Mouse (Mus musculus) erythroid progenitor cell, adult 5-6 weeks (primary cell): ENCODE data around the gene Nfya. TPM values are rescaled to one million over a fixed set of nuclear protein-coding genes. Genes with fewer than 3 reads are reported as not detected.
"Not testable (repeated sequence)": the region's sequence is repeated elsewhere in the genome, so short reads cannot be mapped to it uniquely, and the experiment has no call there.

ENCODE experiments used
- ATAC-seq: replicated peaks from 2 replicates; pipeline ENCODE4 v1.8.0; 2016; ENCODE audit warnings: moderate number of reproducible peaks, mild to moderate bottlenecking, moderate TSS enrichment, inconsistent platforms; ENCODE audit not compliant: poor library complexity, low FRiP score, severe bottlenecking
- total RNA-seq, 2 experiments: library from RNA; stranded (forward) in 1 of 2; stranded (reverse) in 1 of 2; fragments of 150-400 nt in 1 of 2; fragments of 186-747, 209-891 nt in 1 of 2; gene quantifications; 2 replicates each; pipeline versions ENCODE4 v1.2.3 to v1.2.4; 2015 to 2017; ENCODE audit warnings: low replicate concordance in 2 of 2

Nfya gene
- total RNA-seq, 2 experiments from 2014 or later: 69.3 to 142 TPM

DNA sequence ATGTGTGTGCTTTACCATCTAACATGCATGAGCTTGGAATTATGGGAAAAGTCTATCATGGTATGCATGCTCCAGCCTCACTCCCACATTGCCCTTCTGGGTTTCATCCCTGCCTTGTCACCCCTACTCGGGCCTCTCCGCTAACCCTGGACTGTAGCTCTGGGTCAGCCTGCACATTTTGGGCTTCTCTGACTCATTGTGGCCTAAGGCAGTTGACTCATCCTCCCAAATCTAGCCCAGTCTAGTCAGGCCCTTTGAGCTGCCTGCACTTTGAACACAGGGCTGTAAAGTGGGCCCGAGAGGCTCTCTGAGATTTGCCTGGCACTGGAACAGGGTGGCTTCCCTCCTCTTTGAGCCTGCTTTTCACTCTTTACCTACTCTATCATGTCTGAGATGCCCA lies 53.9 kb downstream of the Nfya start:
- no peak for ATAC-seq

DNA sequence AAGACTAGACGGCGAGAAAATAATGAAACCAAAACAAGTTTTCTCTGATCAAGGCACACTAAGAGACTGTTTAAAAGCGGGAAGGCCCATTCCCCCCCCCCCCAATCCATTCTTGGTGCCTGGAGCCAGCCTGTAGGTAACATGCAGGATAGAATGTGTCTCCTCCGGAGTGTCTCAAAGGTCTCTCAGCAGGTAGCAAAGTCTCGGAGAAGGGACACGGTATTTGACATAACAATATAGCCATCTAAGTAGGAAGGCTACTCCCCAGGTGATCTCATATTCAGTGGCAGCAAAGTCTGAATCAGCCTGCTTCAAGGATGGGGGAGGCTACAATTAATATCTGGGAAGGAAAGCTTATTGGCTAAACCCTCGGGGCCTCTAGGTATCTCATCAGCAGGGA lies 56.7 kb downstream of the Nfya start:
- ATAC-seq: not testable (repeated sequence)

DNA sequence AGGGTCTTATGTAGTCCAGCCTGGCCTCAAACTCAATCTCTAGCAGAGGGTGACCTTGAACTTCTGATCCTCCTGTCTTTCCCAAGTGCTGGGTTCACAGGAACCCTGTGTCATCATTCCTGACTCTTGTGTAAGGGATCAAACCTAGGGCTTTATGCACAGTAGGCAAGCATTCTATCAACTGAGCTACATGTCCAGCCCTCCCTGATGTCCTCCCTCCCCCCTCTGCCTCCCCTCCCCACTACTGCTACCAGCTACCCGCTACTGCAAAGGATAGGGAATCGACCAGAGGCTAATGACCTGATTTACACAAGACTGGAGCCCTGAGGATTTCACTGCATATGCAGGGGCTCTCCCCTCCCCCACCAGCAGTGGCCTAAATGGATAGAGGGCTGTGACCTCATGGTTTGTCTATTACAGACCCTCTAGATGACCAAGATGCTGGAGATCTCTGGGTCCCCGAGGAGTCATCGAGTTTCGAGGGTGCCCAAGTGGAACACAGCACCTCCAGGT lies 59.0 kb downstream of the Nfya start:
- ATAC-seq: no peak

DNA sequence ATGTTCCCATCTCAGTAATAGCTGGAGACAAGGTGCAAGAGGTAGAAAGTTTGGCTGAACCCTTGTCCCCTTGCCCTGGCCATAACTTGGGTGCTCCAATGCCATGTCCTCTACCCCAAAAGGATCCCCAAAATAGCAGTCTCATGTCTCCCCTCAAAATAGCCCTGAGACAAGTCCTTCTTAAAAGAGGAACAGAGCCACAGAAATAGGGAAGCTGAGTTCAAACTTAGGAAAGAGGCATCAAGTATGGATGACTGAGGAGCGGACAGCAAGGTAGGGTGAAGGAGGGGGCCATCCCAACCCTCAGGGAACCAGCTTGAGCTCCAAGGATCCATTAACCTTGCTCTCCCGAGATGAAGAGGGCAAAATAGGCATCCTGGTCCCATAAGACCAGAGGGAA lies 62.4 kb downstream of the Nfya start:
- no peak for ATAC-seq

DNA sequence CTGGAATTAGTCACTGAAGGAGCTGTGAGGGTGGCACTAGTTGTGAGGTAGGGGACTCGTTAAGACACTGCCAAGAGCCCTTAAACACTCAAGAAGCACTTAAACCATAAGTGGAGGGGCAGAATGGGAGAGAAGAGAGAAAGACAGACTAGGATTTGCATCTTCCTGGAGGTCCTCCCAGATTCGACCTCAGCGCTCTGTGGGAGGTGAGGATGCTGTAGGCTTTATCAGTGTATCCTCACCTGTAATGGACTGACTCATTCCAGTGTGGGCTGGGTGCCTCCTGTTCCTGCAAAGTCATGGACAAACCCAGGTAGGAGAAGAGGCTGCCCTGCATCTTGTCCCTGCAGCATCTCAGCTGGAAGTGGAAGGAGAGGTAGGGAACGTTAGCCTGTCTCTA lies 62.9 kb downstream of the Nfya start:
- no peak for ATAC-seq

DNA sequence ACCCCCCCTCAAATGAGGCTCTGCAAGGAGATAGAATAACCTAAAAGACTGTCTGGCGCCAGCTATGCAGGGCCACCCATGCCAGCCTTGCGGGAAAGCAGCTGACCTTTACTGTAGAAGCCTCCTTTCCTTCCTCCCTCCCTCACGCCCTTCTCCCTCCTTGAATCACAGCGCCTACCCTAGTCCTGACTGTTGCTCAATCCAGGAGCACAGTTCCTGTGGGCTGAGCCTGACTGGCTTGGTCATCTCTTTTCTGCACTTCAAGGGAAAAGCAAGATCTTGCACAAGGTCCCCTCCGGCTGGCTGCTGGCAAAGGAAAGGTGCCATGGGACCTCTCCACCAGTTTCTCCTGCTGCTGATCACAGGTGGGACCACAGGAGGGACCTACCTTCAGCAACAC lies 63.5 kb downstream of the Nfya start, which contains the start of gene Trem2:
Trem2 (plus strand) TSS at position 171 of the 400 bp plus-strand sequence.
- no peak for ATAC-seq

DNA sequence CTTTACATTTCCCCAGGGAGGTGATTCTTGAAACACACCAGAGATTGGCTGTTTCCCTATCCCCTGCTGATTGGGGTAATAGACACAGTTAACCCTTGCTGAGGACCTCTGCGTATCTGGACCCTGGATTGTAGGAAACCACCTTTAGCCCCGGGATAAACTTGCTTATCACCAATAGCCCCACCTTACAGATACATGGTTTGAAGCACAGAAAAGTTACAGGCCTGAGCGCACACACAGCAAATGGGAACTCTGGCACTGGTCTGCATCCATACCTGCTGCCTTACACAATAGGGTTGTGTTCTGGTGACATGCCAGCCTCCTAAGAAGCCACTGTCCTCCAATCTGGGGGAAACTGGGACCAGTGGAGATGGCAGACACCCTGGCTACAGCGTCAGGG lies 63.9 kb downstream of the Nfya start:
- no peak for ATAC-seq

DNA sequence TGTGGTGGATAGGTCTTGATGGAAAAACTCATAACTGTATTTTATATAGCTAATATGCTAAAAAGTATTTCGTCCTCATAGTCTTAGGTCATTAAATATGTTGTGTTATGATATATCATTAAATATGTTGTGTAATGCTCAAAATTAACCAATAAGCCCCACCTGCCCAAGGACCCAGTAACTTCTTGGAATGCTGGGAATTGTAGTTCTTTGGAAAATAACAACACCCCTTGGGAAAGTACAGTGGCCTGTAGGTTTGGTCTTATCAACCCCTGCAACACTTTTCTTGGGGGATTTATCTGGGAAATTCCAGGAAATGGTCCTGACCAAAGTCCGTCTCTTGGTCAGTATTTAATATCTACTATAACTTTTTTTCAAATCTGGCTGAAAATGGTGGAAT lies 66.6 kb downstream of the Nfya start:
- no peak for ATAC-seq

DNA sequence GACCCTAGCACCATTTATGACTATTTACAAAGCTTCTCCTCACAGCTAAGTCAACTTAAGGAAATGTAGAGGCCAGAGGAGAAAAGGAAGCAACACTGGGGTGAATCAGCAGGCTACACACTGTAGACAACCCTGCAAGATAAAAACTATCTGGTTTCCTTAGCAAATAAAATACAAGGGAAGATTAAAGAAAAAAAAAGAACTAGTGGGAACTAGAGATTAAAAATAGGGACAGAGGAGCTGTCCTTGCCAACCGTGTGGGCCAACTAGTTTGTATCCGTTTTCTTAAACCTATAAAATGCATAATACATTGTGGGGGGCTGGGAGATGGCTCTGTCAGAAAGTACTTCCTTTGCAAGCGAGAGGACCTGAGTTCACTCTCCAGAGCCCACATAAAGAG lies 67.8 kb downstream of the Nfya start:
- no peak for ATAC-seq

DNA sequence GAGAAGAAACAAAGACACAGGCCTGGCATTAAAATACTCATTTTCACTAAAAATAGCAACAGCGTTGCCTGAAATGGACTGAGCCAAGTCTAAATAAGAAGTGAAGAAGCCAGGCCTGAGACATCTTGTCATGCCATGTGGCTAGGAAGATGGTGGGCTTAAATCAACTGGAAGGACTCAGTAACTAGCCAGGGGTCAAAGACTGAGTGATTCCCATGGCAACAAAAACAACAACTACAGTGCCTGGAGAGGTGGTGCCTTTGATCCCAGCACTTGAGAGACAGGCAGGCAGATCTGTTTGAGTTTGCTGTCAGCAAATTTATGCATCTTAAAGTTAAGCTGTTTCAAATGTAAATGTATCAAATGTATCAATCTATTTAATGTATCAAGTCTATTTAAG lies 69.4 kb downstream of the Nfya start:
- no peak for ATAC-seq

Other genes with a start within 250 kb of the Nfya start
- gene A530064D06Rik, start 242.6 kb downstream of the Nfya start, total RNA-seq (2015; ENCODE audit: low replicate concordance): 2.5 and 2.9 TPM in 2 replicates
- gene A530064D06Rik, start 242.6 kb downstream of the Nfya start, total RNA-seq (2017; ENCODE audit: low replicate concordance): 3.5 and 5.9 TPM in 2 replicates
- gene Trem1, start 177.1 kb downstream of the Nfya start, total RNA-seq (2015; ENCODE audit: low replicate concordance): 1.3 and 4.3 TPM in 2 replicates
- gene Trem1, start 177.1 kb downstream of the Nfya start, total RNA-seq (2017; ENCODE audit: low replicate concordance): 1.4 and 5.2 TPM in 2 replicates
- gene Trem3, start 162.1 kb downstream of the Nfya start, total RNA-seq (2015; ENCODE audit: low replicate concordance): 8.0 and 24.9 TPM in 2 replicates
- 9.3 and 19.0 TPM in 2 replicates for gene Trem3, start 162.1 kb downstream of the Nfya start, total RNA-seq (2017; ENCODE audit: low replicate concordance)
- 2.9 and 4.2 TPM in 2 replicates for gene Treml4, start 145.6 kb downstream of the Nfya start, total RNA-seq (2015; ENCODE audit: low replicate concordance)
- gene Treml4, start 145.6 kb downstream of the Nfya start, total RNA-seq (2017; ENCODE audit: low replicate concordance): 3.5 and 16.2 TPM in 2 replicates
- 5.8 and 18.4 TPM in 2 replicates for gene Treml2, start 110.4 kb downstream of the Nfya start, total RNA-seq (2015; ENCODE audit: low replicate concordance)
- gene Treml2, start 110.4 kb downstream of the Nfya start, total RNA-seq (2017; ENCODE audit: low replicate concordance): 5.7 and 7.7 TPM in 2 replicates
- 7.9 and 12.6 TPM in 2 replicates for gene B430306N03Rik, start 93.8 kb downstream of the Nfya start, total RNA-seq (2015; ENCODE audit: low replicate concordance)
- 2.6 and 8.1 TPM in 2 replicates for gene B430306N03Rik, start 93.8 kb downstream of the Nfya start, total RNA-seq (2017; ENCODE audit: low replicate concordance)
- gene Trem2, start 63.5 kb downstream of the Nfya start, total RNA-seq (2015; ENCODE audit: low replicate concordance): 2.2 TPM in 1 of 2 replicates, not detected in the other
- gene Trem2, start 63.5 kb downstream of the Nfya start, total RNA-seq (2017; ENCODE audit: low replicate concordance): 0.26 TPM in 1 of 2 replicates, not detected in the other
- not detected in 2 replicates for gene Treml1, start 50.0 kb downstream of the Nfya start, total RNA-seq (2015; ENCODE audit: low replicate concordance)
- not detected in 2 replicates for gene Treml1, start 50.0 kb downstream of the Nfya start, total RNA-seq (2017; ENCODE audit: low replicate concordance)
- gene Oard1, start 108 bp upstream of the Nfya start, total RNA-seq (2015; ENCODE audit: low replicate concordance): 42.9 and 62.9 TPM in 2 replicates
- 81.9 and 87.0 TPM in 2 replicates for gene Oard1, start 108 bp upstream of the Nfya start, total RNA-seq (2017; ENCODE audit: low replicate concordance)
- not detected in 2 replicates for gene Apobec2, start 23.0 kb upstream of the Nfya start, total RNA-seq (2015; ENCODE audit: low replicate concordance)
- not detected in 2 replicates for gene Apobec2, start 23.0 kb upstream of the Nfya start, total RNA-seq (2017; ENCODE audit: low replicate concordance)
- 464 and 482 TPM in 2 replicates for gene Tspo2, start 41.6 kb upstream of the Nfya start, total RNA-seq (2015; ENCODE audit: low replicate concordance)
- 322 and 537 TPM in 2 replicates for gene Tspo2, start 41.6 kb upstream of the Nfya start, total RNA-seq (2017; ENCODE audit: low replicate concordance)
- 13.4 and 20.5 TPM in 2 replicates for gene Unc5cl, start 45.0 kb upstream of the Nfya start, total RNA-seq (2015; ENCODE audit: low replicate concordance)
- gene Unc5cl, start 45.0 kb upstream of the Nfya start, total RNA-seq (2017; ENCODE audit: low replicate concordance): 13.2 and 24.1 TPM in 2 replicates